Mouse (Mus musculus) ovary, postnatal 36 days (tissue): ENCODE results near the gene Pdia6.

ENCODE experiments used
- DNase-seq: peaks from one replicate; pipeline ENCODE4 v3.0.0; 2022; ENCODE audit warnings: low spot score, mixed read lengths

The Pdia6 gene

DNA sequence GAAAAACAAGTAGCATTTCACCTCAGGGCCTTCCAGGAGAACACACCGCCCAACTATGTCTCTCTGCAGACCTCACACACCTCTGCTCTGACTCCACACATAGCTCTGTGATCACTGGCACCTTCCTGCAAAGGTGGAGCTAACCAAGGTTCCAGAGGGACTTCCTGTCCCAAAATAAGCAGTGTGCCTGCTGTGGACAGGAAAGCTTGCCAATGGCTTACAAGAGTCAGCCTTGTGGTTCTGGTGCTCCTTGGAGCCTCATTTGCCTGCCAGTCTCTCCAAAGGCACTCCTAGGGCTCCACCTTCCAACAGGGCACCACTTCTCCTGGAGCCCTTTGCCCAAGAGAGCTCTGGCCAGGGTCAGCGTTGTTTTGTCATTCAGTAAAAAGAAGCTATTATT, 1.5 kb upstream of the Pdia6 start:
- no peak for DNase-seq

GRCm38 (mm10) chr12:17266673-17266990, 287 bp downstream of the Pdia6 start:
- no peak for DNase-seq

- no peak for DNase-seq
Observed at GRCm38 (mm10) chr12:17267316-17267715, 971 bp downstream of the Pdia6 start.

- no peak for DNase-seq
Observed at GRCm38 (mm10) chr12:17271272-17271671, 4.9 kb downstream of the Pdia6 start.

DNA sequence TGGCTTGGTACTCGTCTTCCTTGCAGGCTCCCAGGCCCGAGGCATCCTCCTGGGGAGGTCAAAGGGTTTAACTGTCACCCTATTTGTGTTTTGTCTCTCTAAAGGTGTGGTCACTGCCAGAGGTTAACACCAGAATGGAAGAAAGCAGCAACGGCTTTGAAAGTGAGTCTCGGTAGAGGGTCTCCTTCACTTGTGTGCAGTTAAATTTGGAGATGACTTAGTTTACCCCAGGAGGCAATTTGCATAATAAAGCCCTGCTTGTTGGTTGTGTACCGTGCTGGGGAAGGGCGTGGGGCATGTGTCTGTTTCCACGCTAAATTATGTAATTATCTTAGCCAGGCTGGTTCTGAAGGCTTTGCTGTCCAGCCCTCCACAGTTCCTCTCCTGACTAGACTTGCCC, 7.5 kb downstream of the Pdia6 start:
- DNase-seq, result no peak

DNA sequence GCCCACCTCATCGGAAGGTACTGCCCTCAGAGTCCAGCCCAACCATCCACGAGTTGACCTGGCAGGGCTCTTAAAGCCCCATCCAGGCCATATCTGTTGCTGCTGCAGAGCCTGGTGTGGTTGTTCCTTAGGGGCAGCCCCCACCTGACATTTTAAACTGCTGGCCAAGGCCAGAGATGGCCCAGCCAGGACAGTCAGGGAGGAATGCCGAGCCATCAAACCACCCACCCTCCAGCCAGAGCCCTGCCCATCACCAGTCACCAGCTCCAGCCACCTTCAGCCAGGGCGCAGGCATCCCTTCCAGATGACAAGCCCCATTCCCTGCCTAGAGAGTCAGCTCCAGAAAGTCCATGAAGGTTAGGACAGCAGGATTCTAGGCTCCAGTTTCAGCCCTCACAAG, 22.2 kb downstream of the Pdia6 start:
- DNase-seq, result no peak

DNA sequence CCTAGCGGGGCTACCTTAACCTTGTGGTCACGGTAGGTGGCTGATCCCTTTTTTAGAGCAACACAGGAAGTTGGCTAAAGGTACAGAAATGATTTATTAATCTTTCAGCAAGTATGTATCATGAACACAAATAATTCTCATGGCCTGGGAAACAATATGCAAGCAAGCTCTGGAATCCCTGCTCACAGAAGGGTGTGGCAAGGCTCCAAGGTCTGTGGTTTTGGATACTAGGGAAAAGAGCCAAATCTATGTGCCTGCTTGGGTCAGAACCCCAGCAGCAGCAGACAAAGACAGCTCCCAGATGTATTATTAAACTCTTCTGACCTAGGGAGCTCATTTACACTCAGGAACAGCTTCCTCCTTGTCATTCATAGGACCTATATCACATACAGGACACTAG, 22.7 kb downstream of the Pdia6 start:
- DNase-seq, result peak; percentile 13

DNA sequence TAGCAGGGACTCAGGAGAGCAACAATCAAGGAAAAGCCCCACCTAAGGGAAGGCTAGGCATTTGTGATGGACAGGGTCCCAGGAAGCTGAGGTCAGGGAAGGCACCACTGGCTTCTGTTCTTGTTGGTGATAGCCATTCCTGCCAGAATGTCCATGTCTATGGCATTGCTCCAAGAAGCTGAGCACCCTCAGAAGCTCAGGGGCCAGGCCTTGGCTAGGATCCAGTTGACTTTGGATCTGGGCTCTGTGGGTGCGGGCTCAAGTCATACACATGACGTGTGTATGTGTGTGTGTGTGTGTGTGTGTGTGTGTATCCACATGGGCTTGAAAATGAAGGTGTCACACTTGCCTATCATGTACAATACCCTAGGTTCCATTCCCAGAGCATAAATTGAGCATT, 23.6 kb downstream of the Pdia6 start:
- DNase-seq, result no peak

- DNase-seq, result no peak
Observed at GRCm38 (mm10) chr12:17290569-17290968, 24.2 kb downstream of the Pdia6 start.

DNA sequence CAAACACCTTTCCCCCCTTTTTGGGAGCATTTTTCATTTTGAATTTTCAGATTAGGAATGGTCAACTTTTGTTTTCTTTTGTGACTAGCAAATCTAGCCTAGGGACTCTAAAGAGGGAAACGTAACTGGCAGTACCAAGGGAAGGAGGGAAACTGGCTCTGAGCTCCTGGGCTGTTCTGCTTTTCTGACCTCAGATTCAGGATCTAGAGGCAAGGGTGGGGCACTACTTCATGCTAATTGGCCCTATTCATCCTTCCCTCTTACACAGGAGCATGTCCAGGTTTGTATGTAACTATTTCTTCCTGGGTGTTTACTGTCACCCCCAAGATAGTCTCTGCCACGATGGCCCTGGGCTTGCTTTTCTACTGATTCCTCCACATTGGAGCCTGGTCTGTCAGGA, 30.6 kb downstream of the Pdia6 start:
- DNase-seq, result no peak

DNA sequence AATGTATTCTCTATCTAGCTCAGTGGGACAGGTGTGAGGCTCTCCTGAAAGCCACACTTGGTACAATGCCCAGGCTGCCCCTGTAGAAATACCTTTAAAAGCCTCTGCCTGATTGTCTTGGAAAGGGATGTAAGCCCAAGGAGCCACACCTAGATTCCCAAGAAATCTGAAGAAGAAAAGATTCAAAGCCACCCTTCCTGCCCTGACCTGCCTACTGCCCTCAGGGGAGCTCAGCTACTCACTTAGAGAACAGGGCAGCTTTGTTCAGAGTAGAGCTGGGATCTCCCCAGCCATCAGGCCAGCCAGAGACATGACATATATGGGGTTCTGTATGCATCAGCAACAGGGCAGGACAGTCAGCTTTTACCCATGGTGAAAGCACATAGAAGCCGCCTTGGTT, 33.6 kb downstream of the Pdia6 start:
- no peak for DNase-seq

GRCm38 (mm10) chr12:17305445-17305844, 39.1 kb downstream of the Pdia6 start:
- peak; percentile 39 for DNase-seq

- no peak for DNase-seq
Observed at GRCm38 (mm10) chr12:17308246-17308645, 41.9 kb downstream of the Pdia6 start.

- no peak for DNase-seq
Observed at GRCm38 (mm10) chr12:17310852-17311839, 44.8 kb downstream of the Pdia6 start.

DNA sequence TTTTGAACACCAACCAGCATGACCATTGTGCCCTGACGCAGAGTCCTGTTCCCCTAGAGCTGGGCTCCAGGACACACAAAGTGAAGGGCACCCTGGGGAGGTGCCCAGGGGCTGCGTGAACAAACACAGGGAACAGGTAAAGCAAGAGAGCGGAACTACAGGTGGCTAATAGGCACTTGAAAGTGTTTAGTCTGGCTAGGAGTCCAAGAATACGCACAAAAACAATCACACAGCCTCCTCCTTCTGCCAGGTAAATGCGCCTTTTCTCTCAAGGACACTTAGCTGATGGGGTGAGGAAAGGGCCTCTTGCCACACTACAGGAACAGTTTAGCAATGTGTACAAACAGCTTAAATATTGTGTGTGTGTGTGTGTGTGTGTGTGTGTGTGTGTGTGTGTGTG, 49.8 kb downstream of the Pdia6 start:
- DNase-seq, result no peak

- no peak for DNase-seq
Observed at GRCm38 (mm10) chr12:17317970-17318369, 51.6 kb downstream of the Pdia6 start.

GRCm38 (mm10) chr12:17318453-17318852, 52.1 kb downstream of the Pdia6 start:
- no peak for DNase-seq

DNA sequence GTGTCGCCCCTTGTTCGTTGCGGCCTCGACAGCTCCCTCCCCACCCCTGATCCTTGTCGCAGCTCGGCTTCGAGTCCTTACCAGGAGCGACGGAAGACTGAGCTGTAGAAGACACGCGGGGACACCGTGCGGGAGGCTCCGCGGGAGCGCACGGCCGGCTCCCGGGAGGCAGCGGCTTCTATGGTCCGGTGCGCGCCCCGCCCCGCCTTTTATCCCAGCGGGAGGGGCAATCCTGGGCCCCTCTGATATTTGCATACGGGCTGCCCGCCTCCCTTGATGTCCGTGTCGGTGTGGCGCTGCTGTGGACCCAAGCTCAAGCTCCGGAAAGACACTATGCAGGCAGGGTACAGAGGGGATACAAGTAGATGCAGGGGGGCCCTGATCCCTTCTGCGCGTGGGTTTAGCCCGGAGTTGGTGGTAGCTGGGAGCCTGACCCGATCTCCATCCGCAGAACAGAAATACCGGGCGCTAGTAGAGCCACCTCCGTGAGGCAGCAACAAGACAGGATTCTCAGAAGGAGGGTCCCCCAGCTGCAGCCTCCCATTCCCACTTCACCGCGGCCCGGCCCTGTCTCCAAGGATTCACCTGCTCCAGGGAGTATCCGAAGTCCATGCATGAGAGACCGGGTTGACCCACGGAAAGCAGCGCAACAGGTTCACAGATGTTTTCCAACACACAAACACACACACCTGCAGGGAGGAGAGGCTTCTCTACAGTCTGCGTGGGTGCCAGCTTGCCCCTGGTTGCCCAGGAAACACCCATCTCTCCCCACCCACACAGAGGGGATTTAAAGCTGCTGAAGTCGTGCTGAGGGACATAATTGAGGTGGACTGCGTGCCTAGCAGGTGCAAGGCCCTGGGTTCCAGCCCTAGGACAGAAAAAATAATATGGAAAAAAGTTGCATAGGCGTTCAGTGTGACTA, 58.5 kb downstream of the Pdia6 start:
- DNase-seq, result peak; percentile 38

DNA sequence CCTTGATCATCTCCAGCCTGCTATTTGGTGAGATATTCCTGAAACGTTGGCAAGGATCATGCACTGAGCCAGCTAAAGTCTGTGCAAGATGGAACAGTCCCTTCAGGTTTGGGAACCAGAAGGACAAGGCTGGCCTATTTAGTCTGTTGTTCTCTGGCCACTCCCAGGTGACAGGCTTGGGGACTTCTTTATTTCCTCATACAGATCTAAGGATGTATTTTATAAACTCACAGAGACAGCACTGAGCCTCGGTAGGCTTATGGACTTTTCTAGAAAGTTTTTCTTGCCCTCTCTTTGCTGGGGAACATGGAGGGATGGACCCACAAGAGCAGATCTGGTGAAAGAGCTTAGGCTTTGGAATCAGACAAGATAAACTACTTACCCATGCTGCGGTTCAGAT, 62.9 kb downstream of the Pdia6 start, which contains the start of gene Atp6v1c2:
Gene Atp6v1c2, minus strand, starts transcription at position 101 of the 400 bp plus-strand sequence.
- no peak for DNase-seq

- DNase-seq, result no peak
Observed at GRCm38 (mm10) chr12:17333459-17333858, 67.1 kb downstream of the Pdia6 start.
